Mouse (Mus musculus) urinary bladder, postnatal 10 days (tissue): ENCODE measurements around the gene Ppp3cb.
A peak's percentile ranks its signal among the peaks of the same experiment; 100 is the strongest.
"Not testable (repeated sequence)": the region's sequence is repeated elsewhere in the genome, so short reads cannot be mapped to it uniquely, and the experiment has no call there.

Experiments
- DNase-seq: peaks from one replicate; pipeline ENCODE4 v3.0.0; 2022; ENCODE audit warnings: low spot score

Ppp3cb gene

DNA sequence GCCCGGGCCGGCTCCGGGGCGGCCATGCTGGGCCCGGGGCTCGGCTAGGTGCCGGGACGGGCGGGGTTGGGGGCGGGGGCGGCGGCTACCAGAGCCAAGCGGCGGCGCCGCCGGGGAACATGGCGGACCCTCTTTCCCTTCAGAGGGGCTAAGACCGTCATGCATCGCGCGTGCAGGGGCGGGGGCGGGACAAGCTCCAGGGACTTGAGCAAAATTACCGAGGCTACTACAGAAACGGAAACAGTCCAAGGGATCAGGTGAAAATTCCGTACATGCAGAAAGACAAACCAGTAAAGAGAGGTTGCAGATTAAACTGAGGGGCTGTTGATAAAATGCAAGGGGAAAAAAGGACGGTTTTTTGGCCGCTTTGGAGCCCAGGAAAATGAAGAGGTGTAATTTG lies at the start of gene Ppp3cb:
Gene Ppp3cb, minus strand, starts transcription at position 159 of the 400 bp plus-strand sequence.
- peak; percentile 36 for DNase-seq

- no peak for DNase-seq
Measured at GRCm38 (mm10) chr14:20595781-20596180, 49.4 kb upstream of the Ppp3cb start.

- no peak for DNase-seq
Measured at GRCm38 (mm10) chr14:20587458-20587857, 41.1 kb upstream of the Ppp3cb start.

DNA sequence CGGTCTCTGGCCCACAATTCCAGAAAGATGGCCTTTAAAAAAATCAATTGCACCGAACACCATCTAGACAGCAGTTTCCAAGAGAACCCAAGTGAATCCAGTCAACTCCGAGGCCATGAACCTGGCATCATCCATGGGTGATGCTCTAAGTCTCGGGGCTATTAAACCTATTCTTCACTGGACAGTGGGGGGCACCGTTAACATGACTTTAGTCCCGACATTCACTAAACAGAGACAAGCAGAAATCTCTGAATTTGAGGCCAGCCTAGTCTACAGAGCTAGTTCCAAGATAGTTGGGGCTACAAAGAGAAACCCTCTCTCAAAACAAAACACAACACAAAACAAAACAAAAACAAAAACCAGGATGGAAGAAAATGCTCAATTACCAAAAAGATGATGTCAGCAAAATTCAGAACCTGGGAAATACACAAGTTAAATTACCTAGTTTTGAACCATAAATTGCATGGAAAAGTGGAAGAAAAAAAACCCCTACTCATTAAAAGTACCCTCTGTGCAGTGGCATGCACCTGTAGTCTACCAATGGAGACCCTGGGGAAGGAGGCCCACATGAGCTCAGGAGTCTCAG lies 32.5 kb upstream of the Ppp3cb start:
- no peak for DNase-seq

DNA sequence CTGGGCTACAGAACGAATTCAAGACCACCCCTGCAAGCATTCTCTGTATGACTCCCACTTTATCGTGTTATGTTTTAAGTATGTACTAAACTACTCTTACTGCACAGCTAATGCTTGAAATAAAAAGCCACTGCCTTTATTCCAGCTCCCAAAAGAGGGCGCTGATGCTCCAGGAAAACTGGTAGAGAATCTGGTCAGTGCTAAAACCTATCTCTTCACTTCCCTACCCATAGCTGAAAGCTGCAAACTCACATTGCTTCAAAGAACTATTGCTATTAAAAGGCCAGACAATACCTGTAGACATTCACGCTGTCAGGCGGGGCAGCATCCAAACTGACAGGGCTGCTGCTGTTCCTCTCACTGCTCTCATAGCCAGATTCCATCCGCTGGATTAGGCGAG lies 29.8 kb upstream of the Ppp3cb start:
- DNase-seq: no peak

DNA sequence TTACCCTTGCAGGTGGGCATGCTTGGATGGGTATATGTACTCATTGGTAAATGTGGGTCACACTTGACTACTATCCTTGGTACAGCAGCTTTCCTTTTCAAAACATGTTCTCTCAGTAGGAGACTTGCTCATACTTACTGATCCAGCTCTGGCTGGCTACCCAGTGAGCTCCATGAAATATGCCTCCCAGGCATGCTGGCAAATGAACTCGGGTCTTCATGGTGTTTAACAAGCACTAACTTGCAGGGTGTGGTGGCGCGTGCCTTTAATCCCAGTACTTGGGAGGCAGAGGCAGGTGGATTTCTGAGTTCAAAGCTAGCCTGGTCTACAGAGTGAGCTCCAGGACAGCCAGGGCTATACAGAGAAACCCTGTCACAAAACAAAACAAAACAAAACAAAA lies 26.8 kb upstream of the Ppp3cb start:
- not testable (repeated sequence) for DNase-seq

DNA sequence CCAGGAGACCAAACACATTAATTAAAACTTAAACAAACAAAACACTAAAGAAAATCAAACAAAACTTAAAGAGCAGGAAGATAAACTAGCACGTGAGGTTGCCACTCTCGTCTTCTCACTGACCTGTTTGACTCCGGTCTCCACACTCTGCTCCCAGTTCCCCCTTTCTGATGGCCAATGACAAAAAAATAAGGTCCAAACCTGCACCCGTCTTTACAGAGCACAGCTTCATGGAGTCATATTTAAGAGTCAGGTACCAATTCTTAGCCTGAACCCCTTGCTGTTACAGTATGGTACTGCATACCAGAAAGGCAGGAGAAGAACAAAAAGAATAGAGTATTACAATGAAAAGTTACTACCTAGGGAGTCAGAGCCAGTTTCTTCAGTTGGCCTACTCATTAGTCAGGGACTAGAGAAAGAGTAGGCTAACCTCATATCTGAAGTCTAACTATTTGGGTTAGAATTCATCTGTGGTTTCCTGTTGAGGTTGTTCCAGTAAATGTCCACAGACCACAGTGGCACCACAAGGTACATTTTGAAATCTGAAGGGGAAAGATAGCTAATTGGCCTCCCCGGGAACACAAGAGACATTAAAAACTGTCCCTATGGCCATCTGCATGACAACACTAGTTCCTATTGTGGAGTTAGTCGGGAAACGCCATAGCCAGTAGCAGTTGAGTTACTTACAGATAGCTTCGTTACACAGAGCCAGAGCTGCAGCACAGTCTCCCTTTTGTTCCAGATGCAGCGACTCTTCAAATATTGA lies 19.1 kb upstream of the Ppp3cb start:
- no peak for DNase-seq

- DNase-seq: no peak
Measured at GRCm38 (mm10) chr14:20564692-20565091, 18.3 kb upstream of the Ppp3cb start.

GRCm38 (mm10) chr14:20561897-20562296 lies 15.5 kb upstream of the Ppp3cb start:
- no peak for DNase-seq

- no peak for DNase-seq
Measured at GRCm38 (mm10) chr14:20550136-20550535, 3.8 kb upstream of the Ppp3cb start.

DNA sequence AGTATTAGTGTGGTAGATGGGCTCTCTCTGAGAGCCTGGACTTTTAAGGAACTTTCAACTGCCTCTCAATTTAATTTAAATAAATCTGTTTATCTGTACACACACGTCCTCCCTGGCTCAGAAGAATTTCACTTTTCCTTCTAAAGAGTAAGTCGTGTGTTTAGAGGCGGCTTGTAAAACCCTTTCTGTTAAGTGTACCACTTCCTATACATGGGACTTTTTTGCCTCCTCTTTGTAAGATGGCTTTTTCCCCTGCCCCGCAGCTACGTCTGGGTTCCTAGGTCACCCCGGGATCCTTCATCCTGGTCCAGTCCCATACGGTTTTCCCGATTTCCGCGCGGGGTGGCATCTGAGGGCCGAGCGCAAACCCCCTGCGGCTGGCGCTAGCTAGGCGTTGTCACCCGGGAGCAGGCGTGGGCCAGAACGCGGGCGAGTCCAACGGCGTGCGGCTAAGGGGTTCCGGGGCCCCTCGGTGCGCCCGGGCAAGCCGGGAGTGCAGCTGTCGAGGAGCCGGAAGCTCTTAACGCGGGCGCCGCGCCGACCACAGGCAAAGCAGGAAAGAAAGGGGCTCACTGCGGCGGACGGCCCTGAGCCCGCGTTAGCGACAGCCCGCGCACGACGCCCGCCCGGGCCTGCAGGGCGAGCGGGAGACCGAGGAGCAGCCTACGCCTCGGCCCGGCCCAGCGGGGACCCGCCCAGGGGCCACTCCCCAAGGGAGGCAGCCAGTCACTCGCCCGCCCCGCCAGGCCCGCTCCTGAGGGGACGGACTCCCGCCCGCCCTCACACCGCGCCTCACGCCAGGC lies 643 bp downstream of the Ppp3cb start:
- DNase-seq: peak; percentile 71

DNA sequence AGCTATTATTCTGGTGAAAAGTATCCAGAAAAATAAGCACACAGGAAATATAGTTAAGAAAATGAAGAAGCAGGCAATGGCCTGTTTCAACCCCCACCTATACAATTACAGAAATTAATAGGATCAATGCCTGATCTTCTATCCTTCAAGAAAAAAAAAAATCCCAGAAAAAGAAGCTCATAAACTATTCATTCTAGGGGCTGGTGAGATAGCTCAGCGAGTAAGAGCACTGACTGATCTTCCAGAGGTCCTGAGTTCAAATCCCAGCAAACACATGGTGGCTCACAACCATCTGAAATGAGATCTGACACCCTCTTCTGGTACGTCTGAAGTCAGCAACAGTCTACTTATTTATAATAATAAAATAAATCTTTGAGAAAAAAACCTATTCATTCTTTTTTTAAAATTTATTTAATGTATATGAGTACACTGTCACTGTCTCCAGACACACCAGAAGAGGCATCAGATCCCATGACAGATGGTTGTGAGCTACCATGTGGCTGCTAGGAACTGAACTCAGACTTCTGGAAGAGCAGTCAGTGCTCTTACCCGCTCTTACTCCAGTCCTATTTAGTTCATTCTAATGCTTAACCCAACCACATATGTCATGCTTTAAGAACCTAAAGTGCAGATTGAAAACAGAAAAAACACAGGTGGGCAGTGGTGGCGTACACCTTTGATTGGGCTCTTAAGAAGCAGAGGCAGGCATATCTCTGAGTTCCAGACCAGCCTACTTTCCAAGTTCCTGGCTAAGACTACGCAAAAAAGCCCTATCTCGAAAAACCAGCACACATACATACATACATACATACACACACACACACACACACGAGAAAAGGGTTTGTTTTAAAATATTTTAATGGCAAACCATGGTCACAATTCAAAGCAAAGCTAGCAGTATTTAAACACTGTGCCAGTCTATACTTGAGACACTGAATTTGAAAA lies 1.6 kb downstream of the Ppp3cb start:
- DNase-seq: no peak

- no peak for DNase-seq
Measured at GRCm38 (mm10) chr14:20529643-20530042, 16.7 kb downstream of the Ppp3cb start.

DNA sequence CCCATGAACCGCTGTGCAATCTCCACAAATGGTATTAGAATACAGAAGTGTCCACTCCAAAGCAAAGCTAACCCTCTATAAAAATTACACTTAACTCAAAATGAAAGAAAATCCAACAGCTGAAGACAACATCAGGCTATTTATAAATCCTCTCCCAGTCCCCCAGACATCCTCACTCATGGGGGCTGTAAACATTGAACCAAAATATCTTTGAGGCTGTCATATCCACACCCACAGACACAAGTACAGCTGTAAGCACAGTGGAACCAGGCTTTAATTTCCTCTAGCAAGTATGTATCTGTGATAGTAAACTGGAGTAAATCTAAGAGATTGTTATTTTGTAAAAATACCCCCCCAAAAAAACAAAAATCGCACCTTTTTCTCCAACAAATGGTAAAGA lies 26.2 kb downstream of the Ppp3cb start:
- no peak for DNase-seq

DNA sequence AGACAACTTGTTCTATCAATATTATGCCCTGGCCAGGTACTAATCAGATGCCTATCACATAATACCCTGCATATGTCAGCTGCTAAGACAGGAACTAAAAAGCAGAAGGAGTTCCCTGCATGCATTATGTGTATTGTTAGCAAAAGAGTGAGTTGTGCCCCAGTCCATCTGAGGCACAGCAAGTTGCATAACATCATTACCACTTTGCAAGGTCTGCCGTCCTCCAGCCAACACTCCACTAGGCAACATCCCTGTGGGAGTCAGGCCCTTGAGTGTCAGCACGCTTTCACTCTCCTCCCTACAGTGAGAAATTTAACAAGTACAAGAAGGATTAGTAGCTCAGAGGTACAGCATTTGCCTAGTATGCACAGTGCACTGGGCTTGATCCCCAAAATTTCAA lies 37.9 kb downstream of the Ppp3cb start:
- no peak for DNase-seq

GRCm38 (mm10) chr14:20502966-20503365 lies 43.4 kb downstream of the Ppp3cb start:
- DNase-seq: no peak

DNA sequence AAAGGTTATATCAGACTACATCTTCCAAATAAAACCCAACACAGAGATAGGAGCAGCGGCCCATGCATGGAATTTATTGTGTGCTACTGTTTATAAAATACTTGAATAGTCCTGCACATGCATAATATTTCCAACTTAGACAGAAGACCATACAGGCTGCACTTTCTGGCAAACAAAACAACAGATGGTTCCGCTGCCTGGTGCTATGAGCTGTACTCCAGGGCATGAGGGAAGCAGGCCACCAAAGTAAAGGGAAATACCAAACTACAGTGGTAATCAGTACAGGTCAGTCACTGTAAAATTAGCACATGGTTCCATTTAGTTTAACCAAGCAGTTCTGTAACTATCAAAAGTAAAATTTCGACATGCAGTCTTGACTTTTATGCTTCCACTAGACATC lies 46.4 kb downstream of the Ppp3cb start:
- no peak for DNase-seq

GRCm38 (mm10) chr14:20496603-20497002 lies 49.8 kb downstream of the Ppp3cb start, which contains the start of gene Mss51:
Gene Mss51, minus strand, starts transcription at chr14:20496901.
- no peak for DNase-seq

DNA sequence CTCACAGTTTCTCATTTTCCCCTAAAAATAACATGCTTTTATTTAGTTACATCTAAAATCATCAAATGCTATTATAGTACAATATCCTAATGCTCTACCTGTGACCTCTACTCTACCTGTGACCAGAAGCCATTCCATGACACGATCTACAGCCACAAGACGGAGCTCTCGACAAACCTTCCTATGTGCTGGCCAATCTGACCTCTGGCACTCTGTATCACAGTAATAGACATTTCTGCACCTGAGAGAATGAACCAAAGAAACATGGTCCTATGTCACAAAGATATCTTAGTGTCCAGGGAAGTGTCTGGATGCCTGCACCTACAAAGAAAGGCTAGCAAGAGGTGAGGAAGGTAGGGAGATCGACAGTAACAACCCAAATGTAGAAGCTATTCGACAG lies 60.3 kb downstream of the Ppp3cb start:
- DNase-seq: no peak

DNA sequence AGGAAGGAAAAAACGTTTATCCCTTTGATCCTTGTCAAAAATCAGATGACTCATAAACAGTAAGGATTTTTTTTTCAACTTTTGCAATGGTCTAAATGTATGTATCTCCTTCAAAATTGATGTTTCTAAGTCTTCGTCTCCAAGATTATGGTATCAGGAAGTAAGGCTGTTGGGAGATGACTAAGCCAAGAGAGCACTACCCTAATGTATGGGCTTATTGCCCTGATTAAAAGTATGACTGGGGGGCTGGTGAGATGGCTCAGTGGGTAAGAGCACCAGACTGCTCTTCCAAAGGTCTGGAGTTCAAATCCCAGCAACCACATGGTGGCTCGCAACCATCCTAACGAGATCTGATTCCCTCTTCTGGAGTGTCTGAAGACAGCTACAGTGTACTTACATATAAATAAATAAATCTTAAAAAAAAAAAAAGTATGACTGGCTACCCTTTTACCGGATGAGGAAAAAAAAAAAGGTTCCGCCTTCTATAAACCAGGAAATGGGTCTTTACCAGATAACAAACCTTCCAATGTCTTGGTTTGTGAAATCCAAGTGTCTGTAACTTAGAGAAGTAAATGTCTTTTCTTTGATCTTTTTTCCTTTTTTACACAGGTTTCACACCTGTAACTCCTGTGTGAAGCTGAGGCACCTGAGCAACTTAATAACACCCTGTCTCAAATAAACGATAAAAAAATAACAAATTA lies 64.2 kb downstream of the Ppp3cb start:
- no peak for DNase-seq

- no peak for DNase-seq
Measured at GRCm38 (mm10) chr14:20481211-20481610, 65.2 kb downstream of the Ppp3cb start.
